Mouse (Mus musculus): ENCODE data around the gene Sval3. TPM values are rescaled to one million over a fixed set of nuclear protein-coding genes. Genes with fewer than 3 reads are reported as not detected.

Sval3 gene
- polyA plus RNA-seq (2014; fragmentation: Nextera tagmentation; extraction: Ambion mirVana), result not detected in 2 replicates

DNA sequence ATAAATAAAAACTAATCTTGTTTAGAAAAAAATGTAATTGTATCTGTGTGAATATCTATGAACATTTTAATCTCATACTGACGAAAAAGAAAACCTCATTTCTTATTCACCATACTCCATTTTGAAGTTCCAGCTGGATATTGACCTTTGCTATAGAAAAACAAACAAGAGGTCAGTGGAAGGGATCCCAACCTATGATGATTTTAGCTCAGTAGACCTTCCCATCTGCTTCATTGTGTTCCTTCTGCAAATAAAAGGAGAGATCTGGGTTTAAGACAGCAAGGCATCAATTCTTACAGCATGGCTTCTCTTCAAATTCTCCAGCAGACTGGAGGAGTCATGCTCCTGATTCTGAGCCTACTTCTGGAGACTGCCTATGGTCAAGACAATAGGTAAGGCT, at the start of gene Sval3:
Gene Sval3 (plus strand): TSS at position 301 of the 400 bp plus-strand sequence.
- WGBS, result 70% methylated on average over 1 of the region's 1 CpGs
- no peak within 1 kb of the TSS for H3K4me2 ChIP-seq (ENCODE audit: low read depth, low read length)
- H3K4me1 ChIP-seq (ENCODE audit: control insufficient read depth, insufficient read depth, low read length), result no peaks in the 10 kb centered on the region
- H3K9ac ChIP-seq (replicated peaks; ENCODE audit: low read length), result no peak within 1 kb of the TSS
- H3K27ac ChIP-seq (replicated peaks; ENCODE audit: low read depth, low read length), result no peak within 1 kb of the TSS
- H3K36me3 ChIP-seq (replicated peaks; ENCODE audit: control insufficient read depth, insufficient read depth, low read depth, low read length), result no peaks in the 10 kb centered on the region
- no peak within 1 kb of the TSS for H3K4me3 ChIP-seq (ENCODE audit: low read depth, low read length)
- no peak for ATAC-seq (replicated peaks; ENCODE audit: insufficient number of reproducible peaks, low FRiP score, low TSS enrichment, low read depth)
- no peaks in the 10 kb centered on the region for H3K9me3 ChIP-seq (replicated peaks; ENCODE audit: control insufficient read depth, low read length)
- H3K27me3 ChIP-seq (ENCODE audit: control insufficient read depth, insufficient read depth, low read length), result no peaks in the 10 kb centered on the region
- DNase-seq (ENCODE audit: low spot score), result no peak

DNA sequence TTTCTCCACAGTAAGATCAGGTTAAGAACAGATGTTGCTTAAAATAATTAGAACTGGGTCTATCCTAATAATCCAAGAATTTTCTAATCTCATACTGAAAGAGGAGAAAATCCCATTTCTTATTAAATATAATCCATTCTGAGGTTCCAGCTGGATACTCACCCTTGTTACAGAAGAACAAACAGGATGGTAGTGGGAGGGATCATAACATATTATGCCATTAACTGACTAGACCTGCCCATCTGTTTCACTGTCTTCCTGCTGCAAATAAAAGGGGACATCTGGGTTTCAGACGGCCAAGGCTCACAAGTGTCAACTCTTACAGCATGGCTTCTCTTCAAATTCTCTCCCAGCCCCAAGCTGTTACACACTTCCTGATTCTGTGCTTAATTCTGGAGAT, 16.6 kb upstream of the Sval3 start, which contains the start of gene Sval1:
Gene Sval1 (plus strand): TSS at position 301 of the 400 bp plus-strand sequence.
- Histone ChIP-seq H3K4me1 (ENCODE audit: control insufficient read depth, insufficient read depth, low read length) (no peaks in the 10 kb centered on the region), H3K27ac (replicated peaks; ENCODE audit: low read depth, low read length) (no peak within 1 kb of the TSS), H3K9ac (replicated peaks; ENCODE audit: low read length) (no peak within 1 kb of the TSS), H3K9me3 (replicated peaks; ENCODE audit: control insufficient read depth, low read length) (no peaks in the 10 kb centered on the region), H3K36me3 (replicated peaks; ENCODE audit: control insufficient read depth, insufficient read depth, low read depth, low read length) (no peaks in the 10 kb centered on the region), H3K4me2 (ENCODE audit: low read depth, low read length) (no peak within 1 kb of the TSS), H3K4me3 (ENCODE audit: low read depth, low read length) (no peak within 1 kb of the TSS), H3K27me3 (ENCODE audit: control insufficient read depth, insufficient read depth, low read length) (no peaks in the 10 kb centered on the region)
- DNase-seq (ENCODE audit: low spot score) (no peak), ATAC-seq (replicated peaks; ENCODE audit: insufficient number of reproducible peaks, low FRiP score, low TSS enrichment, low read depth) (no peak)
- WGBS, result 79% methylated on average over 1 of the region's 1 CpGs

Other genes with a start within 250 kb of the Sval3 start
- not detected in 2 replicates for gene Olfr459, start 193.0 kb upstream of the Sval3 start, polyA plus RNA-seq (2014; fragmentation: Nextera tagmentation; extraction: Ambion mirVana)
- gene Pip, start 120.6 kb upstream of the Sval3 start, polyA plus RNA-seq (2014; fragmentation: Nextera tagmentation; extraction: Ambion mirVana), result not detected in 2 replicates
- not detected in 2 replicates for gene Sval2, start 115.2 kb upstream of the Sval3 start, polyA plus RNA-seq (2014; fragmentation: Nextera tagmentation; extraction: Ambion mirVana)
- gene Sval1, start 16.5 kb upstream of the Sval3 start, polyA plus RNA-seq (2014; fragmentation: Nextera tagmentation; extraction: Ambion mirVana), result not detected in 2 replicates
- not detected in 2 replicates for gene Sva, start 70.3 kb downstream of the Sval3 start, polyA plus RNA-seq (2014; fragmentation: Nextera tagmentation; extraction: Ambion mirVana)
- not detected in 2 replicates for gene Tas2r139, start 172.8 kb downstream of the Sval3 start, polyA plus RNA-seq (2014; fragmentation: Nextera tagmentation; extraction: Ambion mirVana)
- gene Tas2r144, start 247.2 kb downstream of the Sval3 start, polyA plus RNA-seq (2014; fragmentation: Nextera tagmentation; extraction: Ambion mirVana), result not detected in 2 replicates

Measured in embryonic facial prominence, embryonic 11.5 days (tissue).